Mouse (Mus musculus) liver, embryonic 14.5 days (tissue): ENCODE results near the gene Mtus2. TPM values are rescaled to one million over a fixed set of nuclear protein-coding genes. Genes with fewer than 3 reads are reported as not detected.

Experiments
- ATAC-seq: fragments of 200-750 bp; cut with Nextera tagmentation; 2 replicates; pipeline ENCODE4 v1.8.0; 2017; ENCODE audit warnings: moderate number of reproducible peaks, mild to moderate bottlenecking, moderate library complexity; ENCODE audit not compliant: insufficient read depth
- DNase-seq, 3 experiments: peaks; one replicate each; pipeline ENCODE4 v3.0.0-alpha.2; 2012 to 2013; ENCODE audit warnings: low read depth in 3 of 3, low spot score in 3 of 3
- H3K27ac ChIP-seq: fragments of 300-500 bp; sonication (generic); 2 replicates; pipeline ENCODE4 v1.5.1; 2014; ENCODE audit warnings: moderate library complexity, mild to moderate bottlenecking, control low read depth, inconsistent platforms
- H3K27me3 ChIP-seq: fragments of 300-500 bp; sonication (generic); 2 replicates; pipeline ENCODE4 v1.6.1; 2014; ENCODE audit warnings: mild to moderate bottlenecking, low read length, moderate library complexity; ENCODE audit not compliant: control insufficient read depth, insufficient read depth
- H3K36me3 ChIP-seq: fragments of 300-500 bp; sonication (generic); replicated peaks from 2 replicates; pipeline ENCODE4 v1.6.1; 2014; ENCODE audit warnings: low read depth; ENCODE audit not compliant: control insufficient read depth, insufficient read depth
- H3K4me1 ChIP-seq, 2 experiments: fragments of 200-500 bp in 1 of 2; fragments of 300-500 bp in 1 of 2; sonication (generic) in 1 of 2; replicated peaks; 2 replicates each; pipeline ENCODE4 v1.6.1; 2012 to 2014; ENCODE audit warnings: antibody characterized with exemption in 1 of 2, inconsistent platforms in 1 of 2, low read length in 1 of 2; ENCODE audit not compliant: control insufficient read depth in 2 of 2, insufficient read depth in 2 of 2
- H3K4me2 ChIP-seq: fragments of 300-500 bp; sonication (generic); 2 replicates; pipeline ENCODE4 v1.6.1; 2014; ENCODE audit warnings: low read depth, mild to moderate bottlenecking, control low read depth, moderate library complexity
- H3K4me3 ChIP-seq, 2 experiments: fragments of 200-500 bp in 1 of 2; fragments of 300-500 bp in 1 of 2; sonication (generic) in 1 of 2; 2 replicates each; pipeline ENCODE4 v1.5.1; 2012 to 2014; ENCODE audit warnings: low read depth in 2 of 2, low read length in 2 of 2, mild to moderate bottlenecking in 2 of 2, control low read depth in 1 of 2, inconsistent platforms in 1 of 2, moderate library complexity in 1 of 2; ENCODE audit not compliant: insufficient read depth in 1 of 2
- H3K9ac ChIP-seq: fragments of 300-500 bp; sonication (generic); replicated peaks from 2 replicates; pipeline ENCODE4 v1.6.1; 2014; ENCODE audit warnings: mild to moderate bottlenecking, control low read depth, moderate library complexity
- H3K9me3 ChIP-seq: fragments of 300-500 bp; sonication (generic); 2 replicates; pipeline ENCODE4 v1.6.1; 2016; ENCODE audit warnings: low read length, mixed read lengths; ENCODE audit not compliant: control insufficient read depth
- CTCF ChIP-seq: IDR thresholded peaks from 2 replicates; pipeline ENCODE4 v1.5.1; 2016; ENCODE audit warnings: antibody characterized with exemption, low read depth, control low read depth
- EP300 ChIP-seq: IDR thresholded peaks from 2 replicates; pipeline ENCODE4 v1.6.1; 2016; ENCODE audit warnings: antibody characterized with exemption, low read depth
- WGBS: fragments of 180-500 bp; shearing (Covaris S2); extraction: QIAGEN DNeasy Blood & Tissue Kit; methylation state at CpG from one replicate; pipeline ENCODE4 v1.1.7; 2014; ENCODE audit not compliant: insufficient replicate concordance; 5-methylcytosine and 5-hydroxymethylcytosine counted together
- polyA plus RNA-seq, 2 experiments: library from polyadenylated mRNA; depleted of rRNA in 1 of 2; stranded (reverse) in 1 of 2; unstranded in 1 of 2; fragments of >200 nt; fragmentation: Nextera tagmentation in 1 of 2; extraction: Ambion mirVana in 1 of 2; gene quantifications; 2 replicates each; pipeline versions ENCODE4 v1.2.1 to v1.2.3; 2012 to 2014

Gene Mtus2
- polyA plus RNA-seq, 2 experiments, result 0.48 to 0.80 TPM

DNA sequence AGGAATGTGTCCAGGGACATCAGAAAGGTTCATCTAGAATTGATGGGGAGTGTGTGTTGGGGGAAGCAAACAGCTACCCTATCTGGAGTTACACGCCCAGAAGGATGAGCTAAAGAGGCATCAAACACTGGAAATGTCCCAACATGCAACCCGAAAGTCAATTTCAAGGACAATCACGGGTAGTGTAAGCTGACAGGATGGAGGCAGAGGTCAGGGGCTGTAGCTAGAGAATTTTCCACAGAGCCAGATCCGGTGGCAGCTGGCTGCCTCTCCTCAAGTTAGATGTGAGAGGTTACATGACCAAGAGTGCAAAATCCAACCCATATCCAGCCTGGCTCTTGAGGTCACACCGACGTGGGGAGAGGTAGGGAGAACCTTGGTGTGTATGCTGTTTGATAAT is 315.7 kb downstream of the Mtus2 start:
- H3K9me3 ChIP-seq, result no peaks in the 10 kb centered on the region
- no peak overlapping the region for H3K4me3 ChIP-seq
- no peak overlapping the region for H3K4me2 ChIP-seq
- H3K27ac ChIP-seq, result no peak overlapping the region
- no peak for ATAC-seq
- H3K9ac ChIP-seq, result no peak overlapping the region
- no peaks in the 10 kb centered on the region for H3K27me3 ChIP-seq
- no peak for DNase-seq
- 56% methylated on average over 6 of the region's 6 CpGs for WGBS
- TF ChIP-seq CTCF (no peak), EP300 (no peak)
- H3K36me3 ChIP-seq, result no peaks in the 10 kb centered on the region
- H3K4me1 ChIP-seq, result no peaks in the 10 kb centered on the region

DNA sequence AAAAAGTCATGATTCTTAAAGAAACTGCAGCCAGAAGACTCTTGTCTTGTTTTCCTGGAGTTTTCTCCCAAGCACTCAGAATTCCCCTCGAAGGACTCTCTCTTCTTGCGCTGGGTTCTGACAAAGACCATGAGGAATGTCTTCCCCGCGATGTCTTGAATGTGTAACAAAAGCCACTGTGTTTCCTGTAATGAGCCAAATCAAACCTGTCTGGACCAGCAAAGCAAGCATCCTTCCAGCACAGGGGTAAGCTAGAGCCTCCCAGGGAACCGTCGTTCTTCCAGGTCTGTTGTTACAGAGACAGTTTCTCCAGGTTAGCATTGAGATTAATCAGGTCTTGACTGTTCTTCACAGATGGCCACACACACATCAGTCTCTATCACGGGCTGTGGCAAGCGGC is 321.1 kb downstream of the Mtus2 start:
- Histone ChIP-seq H3K27me3 (no peaks in the 10 kb centered on the region), H3K36me3 (no peaks in the 10 kb centered on the region), H3K27ac (no peak overlapping the region), H3K4me2 (no peak overlapping the region), H3K4me1 (no peaks in the 10 kb centered on the region), H3K9ac (no peak overlapping the region), H3K4me3 (no peak overlapping the region), H3K9me3 (no peaks in the 10 kb centered on the region)
- TF ChIP-seq EP300, result no peak
- TF ChIP-seq CTCF, result no peak
- no peak for ATAC-seq
- 81% methylated on average over 8 of the region's 8 CpGs for WGBS
- DNase-seq, result no peak

DNA sequence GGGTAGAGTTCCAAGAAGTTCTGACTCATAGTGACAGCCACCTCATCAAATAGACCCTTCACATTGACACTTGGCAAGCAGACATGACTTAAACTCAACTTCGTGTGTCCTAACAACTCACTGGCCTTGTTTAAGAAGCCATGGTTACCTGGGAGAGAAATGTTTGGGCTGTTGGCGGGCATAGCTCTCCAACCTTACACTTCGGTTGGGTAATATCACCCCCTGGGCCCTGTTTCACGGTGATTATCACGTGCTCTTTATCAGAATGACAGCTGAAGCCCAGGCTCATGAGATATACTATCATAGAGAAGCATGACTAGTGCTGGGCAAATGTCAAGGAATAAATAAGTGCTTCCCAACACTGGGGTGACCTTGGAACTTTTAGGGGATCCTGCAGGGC is 323.2 kb downstream of the Mtus2 start:
- Histone ChIP-seq H3K27ac (no peak overlapping the region), H3K9me3 (no peaks in the 10 kb centered on the region), H3K27me3 (no peaks in the 10 kb centered on the region), H3K4me3 (no peak overlapping the region), H3K9ac (no peak overlapping the region), H3K4me2 (no peak overlapping the region), H3K36me3 (no peaks in the 10 kb centered on the region), H3K4me1 (no peaks in the 10 kb centered on the region)
- WGBS, result 47% methylated on average over 5 of the region's 5 CpGs
- DNase-seq, result no peak
- ATAC-seq, result no peak
- TF ChIP-seq EP300, result no peak
- TF ChIP-seq CTCF, result no peak

DNA sequence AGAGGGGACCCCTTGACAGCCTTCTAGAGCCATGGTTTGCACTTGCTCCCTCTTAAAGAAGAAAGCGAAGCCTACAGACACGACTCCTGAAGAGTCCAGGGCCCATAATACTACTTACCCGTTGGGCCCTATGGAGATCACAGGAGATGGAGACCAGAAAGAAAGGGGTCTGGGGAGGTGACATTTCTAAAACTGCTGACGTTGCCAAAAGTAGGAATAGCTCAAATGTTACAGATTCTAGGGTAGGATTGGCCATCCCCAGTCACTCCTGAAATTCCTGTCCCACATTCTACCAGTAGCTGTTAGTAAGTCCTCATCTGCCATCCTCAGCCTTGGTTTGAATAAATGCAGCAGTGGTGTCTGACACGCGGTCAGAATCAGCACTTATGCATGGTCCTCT is 325.0 kb downstream of the Mtus2 start:
- no peak overlapping the region for H3K4me2 ChIP-seq
- H3K27me3 ChIP-seq, result no peaks in the 10 kb centered on the region
- no peaks in the 10 kb centered on the region for H3K36me3 ChIP-seq
- no peak overlapping the region for H3K9ac ChIP-seq
- H3K4me3 ChIP-seq, result no peak overlapping the region
- H3K4me1 ChIP-seq, result no peaks in the 10 kb centered on the region
- TF ChIP-seq EP300 (no peak), CTCF (no peak)
- WGBS, result 63% methylated on average over 6 of the region's 6 CpGs
- H3K27ac ChIP-seq, result no peak overlapping the region
- ATAC-seq (no peak), DNase-seq (no peak)
- H3K9me3 ChIP-seq, result no peaks in the 10 kb centered on the region

DNA sequence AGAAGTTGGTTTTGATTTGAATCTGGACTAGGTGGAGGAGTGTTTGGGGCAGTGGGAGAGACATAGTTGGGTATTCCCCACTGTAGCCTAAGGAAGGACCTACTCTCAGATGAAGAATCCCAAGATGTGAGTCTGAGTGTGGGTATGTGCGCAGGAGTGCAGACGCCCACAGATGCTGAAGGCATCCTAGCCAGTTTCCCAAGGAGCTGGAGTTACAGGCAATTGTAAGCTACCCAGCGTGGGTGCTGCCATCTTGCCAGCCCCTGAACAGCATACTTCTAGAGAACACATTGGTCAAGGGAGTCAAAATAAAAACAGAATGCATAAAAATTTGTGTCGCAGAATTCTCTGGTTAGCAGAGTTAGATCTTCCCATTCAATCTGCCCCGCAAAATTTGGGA is 325.5 kb downstream of the Mtus2 start:
- H3K9me3 ChIP-seq, result no peaks in the 10 kb centered on the region
- no peak for TF ChIP-seq CTCF
- TF ChIP-seq EP300, result no peak
- no peak overlapping the region for H3K4me2 ChIP-seq
- no peak overlapping the region for H3K9ac ChIP-seq
- H3K27me3 ChIP-seq, result no peaks in the 10 kb centered on the region
- 71% methylated on average over 5 of the region's 5 CpGs for WGBS
- no peak overlapping the region for H3K27ac ChIP-seq
- ATAC-seq (no peak), DNase-seq (no peak)
- H3K36me3 ChIP-seq, result no peaks in the 10 kb centered on the region
- no peak overlapping the region for H3K4me3 ChIP-seq
- H3K4me1 ChIP-seq, result no peaks in the 10 kb centered on the region
